Mouse (Mus musculus) hindbrain, embryonic 14.5 days (tissue): ENCODE data around the gene Slc29a1. TPM values are rescaled to one million over a fixed set of nuclear protein-coding genes. Genes with fewer than 3 reads are reported as not detected.

Source experiments
- ATAC-seq: fragments of 200-750 bp; cut with Nextera tagmentation; 2 replicates; pipeline ENCODE4 v1.8.0; 2017; ENCODE audit warnings: moderate number of reproducible peaks, mild to moderate bottlenecking, moderate TSS enrichment, moderate library complexity; ENCODE audit not compliant: low FRiP score
- DNase-seq: peaks from one replicate; pipeline ENCODE4 v3.0.0-alpha.2; 2015; ENCODE audit warnings: low spot score
- H3K27ac ChIP-seq: fragments of 300-500 bp; sonication (generic); 2 replicates; pipeline ENCODE4 v1.5.1; 2014; ENCODE audit warnings: mild to moderate bottlenecking, moderate library complexity
- H3K27me3 ChIP-seq: fragments of 300-500 bp; sonication (generic); 2 replicates; pipeline ENCODE4 v1.6.1; 2014; ENCODE audit warnings: mild to moderate bottlenecking, low read length, mixed read lengths; ENCODE audit not compliant: control insufficient read depth, insufficient read depth
- H3K36me3 ChIP-seq: fragments of 300-500 bp; sonication (generic); replicated peaks from 2 replicates; pipeline ENCODE4 v1.6.1; 2014; ENCODE audit not compliant: control insufficient read depth, insufficient read depth
- H3K4me1 ChIP-seq: fragments of 300-500 bp; sonication (generic); replicated peaks from 2 replicates; pipeline ENCODE4 v1.6.1; 2014; ENCODE audit warnings: antibody characterized with exemption, low read length, mixed read lengths; ENCODE audit not compliant: control insufficient read depth, insufficient read depth
- H3K4me2 ChIP-seq: fragments of 300-500 bp; sonication (generic); replicated peaks from 2 replicates; pipeline ENCODE4 v1.6.1; 2014; ENCODE audit warnings: mild to moderate bottlenecking, moderate library complexity
- H3K4me3 ChIP-seq: fragments of 300-500 bp; sonication (generic); replicated peaks from 2 replicates; pipeline ENCODE4 v1.5.1; 2014; ENCODE audit warnings: mild to moderate bottlenecking, low read length
- H3K9ac ChIP-seq: fragments of 300-500 bp; sonication (generic); 2 replicates; pipeline ENCODE4 v1.6.1; 2014
- H3K9me3 ChIP-seq: fragments of 300-500 bp; sonication (generic); 2 replicates; pipeline ENCODE4 v1.6.1; 2016; ENCODE audit warnings: low read length; ENCODE audit not compliant: control insufficient read depth
- WGBS: fragments of 180-500 bp; shearing (Covaris S2); extraction: QIAGEN DNeasy Blood & Tissue Kit; methylation state at CpG from one replicate; pipeline ENCODE4 v1.1.7; 2014; 5-methylcytosine and 5-hydroxymethylcytosine counted together
- polyA plus RNA-seq: library from polyadenylated mRNA; unstranded; fragments of >200 nt; fragmentation: Nextera tagmentation; extraction: Ambion mirVana; gene quantifications from 2 replicates; pipeline ENCODE4 v1.2.1, GENCODE M21; 2014

The Slc29a1 gene
- polyA plus RNA-seq, 1 experiment from 2014 or later, result 42.7 TPM

DNA sequence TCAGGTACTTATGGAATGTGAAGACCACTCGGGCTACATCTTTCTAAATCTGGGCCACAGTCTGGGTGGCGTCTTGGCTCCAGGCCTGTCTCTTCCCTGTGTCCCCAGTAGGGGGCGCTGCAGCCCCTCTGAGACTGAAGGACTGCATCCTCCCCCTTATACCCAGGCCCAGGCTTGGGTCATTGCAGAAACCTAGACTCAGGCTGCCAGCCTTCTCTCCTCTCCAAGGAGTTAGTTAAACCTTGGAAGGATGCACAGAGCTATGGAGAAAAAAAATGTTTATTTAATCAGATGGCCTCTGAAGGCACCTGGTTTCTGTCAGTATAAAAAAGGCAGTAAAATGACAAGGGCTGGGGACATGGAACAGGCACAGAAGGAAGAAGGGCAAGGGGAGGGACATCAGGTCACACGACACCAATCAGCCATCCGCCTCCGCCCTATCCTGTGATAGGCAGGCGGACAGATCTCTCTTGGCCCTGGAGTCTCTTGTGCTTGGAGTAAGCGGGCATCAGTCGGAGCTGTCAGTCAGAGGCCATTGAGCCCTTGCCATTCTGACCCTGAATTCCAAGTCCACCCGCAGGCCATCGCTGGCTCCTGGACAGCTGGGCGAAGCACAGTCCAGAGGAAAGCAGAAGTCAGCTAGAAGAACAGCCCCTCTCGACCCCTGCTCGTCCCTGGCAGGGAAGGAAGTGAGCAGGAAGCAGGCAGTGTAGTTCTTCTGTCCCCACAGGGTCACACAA lies 14.3 kb downstream of the Slc29a1 start:
- Histone ChIP-seq H3K9ac (no peak overlapping the region), H3K4me1 (peaks cover 10% of the 10 kb centered on the region; the same call in 1 of the 2 replicates), H3K27me3 (no peaks in the 10 kb centered on the region), H3K4me2 (peak overlapping the region; percentile 25; the same call in 1 of the 2 replicates), H3K9me3 (no peaks in the 10 kb centered on the region), H3K4me3 (no peak overlapping the region), H3K36me3 (no peaks in the 10 kb centered on the region), H3K27ac (peak overlapping the region; percentile 73)
- ATAC-seq (peak; percentile 58), DNase-seq (peak; percentile 71)
- 28% methylated on average over 13 of the region's 14 CpGs for WGBS

GRCm38 (mm10) chr17:45584096-45584896 lies 15.1 kb downstream of the Slc29a1 start:
- WGBS, result 38% methylated on average over 12 of the region's 12 CpGs
- Histone ChIP-seq H3K27ac (peak overlapping the region; percentile 73), H3K36me3 (no peaks in the 10 kb centered on the region), H3K4me1 (peaks cover 10% of the 10 kb centered on the region; the same call in 1 of the 2 replicates), H3K27me3 (no peaks in the 10 kb centered on the region), H3K9ac (no peak overlapping the region), H3K4me2 (peak overlapping the region; percentile 25; the same call in 1 of the 2 replicates), H3K4me3 (no peak overlapping the region), H3K9me3 (no peaks in the 10 kb centered on the region)
- peak; percentile 79 for ATAC-seq
- DNase-seq, result no peak

- ATAC-seq (no peak), DNase-seq (no peak)
- Histone ChIP-seq H3K27me3 (no peaks in the 10 kb centered on the region), H3K4me3 (no peak overlapping the region), H3K4me2 (no peak overlapping the region), H3K27ac (no peak overlapping the region), H3K9ac (no peak overlapping the region), H3K36me3 (no peaks in the 10 kb centered on the region), H3K4me1 (peaks cover 10% of the 10 kb centered on the region; the same call in 1 of the 2 replicates), H3K9me3 (no peaks in the 10 kb centered on the region)
- 65% methylated on average over 6 of the region's 6 CpGs for WGBS
Observed at GRCm38 (mm10) chr17:45582715-45583355, 16.6 kb downstream of the Slc29a1 start.

DNA sequence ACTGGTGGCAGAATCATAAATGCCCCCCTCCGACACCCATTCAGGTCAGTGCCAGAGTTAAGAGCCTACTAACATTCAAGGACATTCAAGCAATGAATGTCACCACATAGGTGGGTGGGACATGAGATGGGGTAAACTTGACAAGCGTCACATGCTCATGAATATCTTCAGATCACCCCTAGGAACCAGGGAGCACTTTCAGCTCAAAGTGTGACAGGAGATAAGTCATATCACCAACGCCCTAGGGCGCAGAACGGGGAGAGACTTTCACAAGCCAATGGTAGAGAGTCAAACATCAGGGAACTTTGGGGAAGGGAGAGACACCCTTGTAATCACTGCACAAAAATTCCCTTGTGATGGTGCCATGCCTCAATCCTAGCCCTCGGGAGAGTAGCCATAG lies 17.2 kb downstream of the Slc29a1 start:
- H3K4me2 ChIP-seq, result no peak overlapping the region
- H3K27me3 ChIP-seq, result no peaks in the 10 kb centered on the region
- no peak overlapping the region for H3K9ac ChIP-seq
- DNase-seq (no peak), ATAC-seq (no peak)
- no peak overlapping the region for H3K27ac ChIP-seq
- no peaks in the 10 kb centered on the region for H3K9me3 ChIP-seq
- H3K4me1 ChIP-seq, result peaks cover 10% of the 10 kb centered on the region; the same call in 1 of the 2 replicates
- no peak overlapping the region for H3K4me3 ChIP-seq
- H3K36me3 ChIP-seq, result no peaks in the 10 kb centered on the region
- 93% methylated on average over 6 of the region's 6 CpGs for WGBS

- Histone ChIP-seq H3K4me3 (no peak overlapping the region), H3K9ac (no peak overlapping the region), H3K36me3 (no peaks in the 10 kb centered on the region), H3K4me2 (no peak overlapping the region), H3K27me3 (no peaks in the 10 kb centered on the region), H3K27ac (no peak overlapping the region), H3K4me1 (peaks cover 10% of the 10 kb centered on the region; the same call in 1 of the 2 replicates), H3K9me3 (no peaks in the 10 kb centered on the region)
- ATAC-seq (no peak), DNase-seq (peak; percentile 86)
- WGBS, result 9% methylated on average over 2 of the region's 2 CpGs
Observed at GRCm38 (mm10) chr17:45581567-45581983, 17.8 kb downstream of the Slc29a1 start.

DNA sequence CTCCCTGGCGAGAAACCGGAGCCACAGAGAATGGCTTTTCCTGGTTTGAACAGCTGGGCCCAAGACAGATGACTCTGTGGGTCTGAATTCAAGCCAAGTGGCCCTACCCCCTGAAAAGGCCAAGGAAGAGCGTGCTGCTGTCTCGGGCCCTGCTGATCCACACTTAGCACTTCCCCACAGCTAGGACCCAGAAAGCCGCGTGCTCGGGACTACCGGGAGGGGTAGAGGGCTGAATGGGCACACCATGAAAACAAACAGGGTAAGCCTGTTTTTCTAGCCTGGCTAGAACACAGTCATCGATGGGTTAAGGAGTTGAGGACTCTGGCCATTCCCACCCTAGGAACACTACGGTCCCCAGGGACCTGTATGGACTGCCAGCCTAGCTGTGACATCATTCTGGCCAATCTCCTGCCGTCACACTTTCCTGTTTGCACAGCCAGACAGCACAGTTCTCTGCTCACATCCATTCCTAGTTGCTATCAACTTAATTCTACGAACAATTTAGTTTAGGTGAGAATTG lies 18.4 kb downstream of the Slc29a1 start:
- DNase-seq, result no peak
- H3K9me3 ChIP-seq, result no peaks in the 10 kb centered on the region
- peaks cover 10% of the 10 kb centered on the region; the same call in 1 of the 2 replicates for H3K4me1 ChIP-seq
- H3K36me3 ChIP-seq, result no peaks in the 10 kb centered on the region
- H3K27ac ChIP-seq, result no peak overlapping the region
- H3K9ac ChIP-seq, result no peak overlapping the region
- H3K27me3 ChIP-seq, result no peaks in the 10 kb centered on the region
- H3K4me3 ChIP-seq, result no peak overlapping the region
- 38% methylated on average over 12 of the region's 12 CpGs for WGBS
- H3K4me2 ChIP-seq, result no peak overlapping the region
- no peak for ATAC-seq

DNA sequence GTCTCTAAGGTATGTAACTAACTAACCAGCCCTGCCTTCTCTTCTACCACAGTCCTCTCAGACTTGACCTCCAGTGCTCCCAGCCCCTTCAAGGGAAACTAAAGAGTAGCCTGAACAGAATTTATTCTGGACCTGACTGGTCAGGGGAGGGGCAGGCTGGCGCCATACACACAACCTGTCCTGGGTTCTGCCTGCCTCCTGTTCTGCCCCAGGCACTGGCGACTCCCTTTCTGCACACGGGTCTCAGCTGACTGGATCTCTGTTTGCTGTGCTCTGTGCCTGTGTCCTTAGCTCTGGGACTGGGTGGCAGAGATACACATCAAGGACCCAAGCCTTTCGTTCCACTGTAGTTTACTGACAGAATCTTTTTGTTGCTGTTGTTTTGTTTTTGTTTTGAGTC lies 19.9 kb downstream of the Slc29a1 start:
- ATAC-seq (no peak), DNase-seq (no peak)
- no peak overlapping the region for H3K4me3 ChIP-seq
- no peak overlapping the region for H3K4me2 ChIP-seq
- WGBS, result 85% methylated on average over 4 of the region's 4 CpGs
- H3K27ac ChIP-seq, result no peak overlapping the region
- peaks cover 8% of the 10 kb centered on the region for H3K4me1 ChIP-seq
- H3K27me3 ChIP-seq, result no peaks in the 10 kb centered on the region
- H3K9me3 ChIP-seq, result no peaks in the 10 kb centered on the region
- H3K9ac ChIP-seq, result no peak overlapping the region
- H3K36me3 ChIP-seq, result no peaks in the 10 kb centered on the region

DNA sequence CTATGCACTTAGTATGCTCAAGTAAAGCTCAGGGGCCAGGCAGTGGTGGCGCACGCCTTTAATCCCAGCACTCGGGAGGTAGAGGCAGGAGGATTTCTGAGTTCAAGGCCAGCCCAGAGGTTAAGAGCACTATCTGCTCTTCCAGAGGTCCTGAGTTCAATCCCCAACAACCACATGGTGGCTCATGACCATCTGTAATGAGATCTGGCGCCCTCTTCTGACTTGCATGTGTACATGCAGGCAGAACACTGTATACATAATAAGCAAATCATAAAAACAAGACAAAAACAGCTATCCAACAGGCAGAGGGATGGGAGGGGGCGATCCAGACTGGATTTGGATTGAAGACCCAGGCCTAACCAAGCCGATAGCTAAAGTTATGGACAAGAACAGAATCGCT lies 20.6 kb downstream of the Slc29a1 start:
- H3K4me3 ChIP-seq, result no peak overlapping the region

DNA sequence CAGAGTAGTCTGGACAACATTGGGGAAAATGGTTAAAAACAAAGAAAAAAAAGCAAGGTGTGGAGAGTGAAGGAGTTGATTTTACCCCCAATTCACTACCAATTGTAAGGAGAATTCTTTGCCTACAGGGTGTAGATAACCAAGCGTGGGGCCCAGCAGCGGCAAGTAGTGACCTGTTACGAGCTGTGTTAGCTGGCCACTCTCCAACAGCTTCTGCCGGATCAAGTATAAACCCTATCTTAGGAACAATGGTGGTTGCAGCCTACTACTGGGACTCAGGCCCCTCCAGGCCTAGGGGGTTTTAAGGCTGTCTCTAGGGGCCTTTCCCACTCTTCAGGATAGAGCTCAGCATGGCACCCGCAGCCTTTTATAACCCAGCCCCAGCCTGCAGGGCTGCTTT lies 21.2 kb downstream of the Slc29a1 start:
- no peak overlapping the region for H3K27ac ChIP-seq
- peaks cover 11% of the 10 kb centered on the region for H3K4me1 ChIP-seq
- ATAC-seq, result no peak
- H3K9ac ChIP-seq, result no peak overlapping the region
- H3K4me3 ChIP-seq, result no peak overlapping the region
- H3K36me3 ChIP-seq, result no peaks in the 10 kb centered on the region
- H3K4me2 ChIP-seq, result no peak overlapping the region
- H3K27me3 ChIP-seq, result no peaks in the 10 kb centered on the region
- H3K9me3 ChIP-seq, result no peaks in the 10 kb centered on the region
- DNase-seq, result no peak
- WGBS, result 66% methylated on average over 5 of the region's 5 CpGs

More for the DNA sequence above, 20.6 kb downstream of the Slc29a1 start:
- Histone ChIP-seq H3K36me3 (no peaks in the 10 kb centered on the region), H3K27ac (no peak overlapping the region), H3K9me3 (no peaks in the 10 kb centered on the region), H3K27me3 (no peaks in the 10 kb centered on the region), H3K4me1 (peaks cover 11% of the 10 kb centered on the region), H3K4me2 (no peak overlapping the region), H3K9ac (no peak overlapping the region)
- no peak for DNase-seq
- WGBS, result 74% methylated on average over 7 of the region's 7 CpGs
- ATAC-seq, result no peak
